Mouse (Mus musculus) lung, postnatal 0 days (tissue): ENCODE data around the gene Ctf1.

Experiments
- CTCF ChIP-seq: IDR thresholded peaks from 2 replicates; pipeline ENCODE4 v1.5.1; 2016; ENCODE audit warnings: antibody characterized with exemption, mild to moderate bottlenecking
- EP300 ChIP-seq: IDR thresholded peaks from 2 replicates; pipeline ENCODE4 v1.6.1; 2016; ENCODE audit warnings: antibody characterized with exemption, mild to moderate bottlenecking, control low read depth

DNA sequence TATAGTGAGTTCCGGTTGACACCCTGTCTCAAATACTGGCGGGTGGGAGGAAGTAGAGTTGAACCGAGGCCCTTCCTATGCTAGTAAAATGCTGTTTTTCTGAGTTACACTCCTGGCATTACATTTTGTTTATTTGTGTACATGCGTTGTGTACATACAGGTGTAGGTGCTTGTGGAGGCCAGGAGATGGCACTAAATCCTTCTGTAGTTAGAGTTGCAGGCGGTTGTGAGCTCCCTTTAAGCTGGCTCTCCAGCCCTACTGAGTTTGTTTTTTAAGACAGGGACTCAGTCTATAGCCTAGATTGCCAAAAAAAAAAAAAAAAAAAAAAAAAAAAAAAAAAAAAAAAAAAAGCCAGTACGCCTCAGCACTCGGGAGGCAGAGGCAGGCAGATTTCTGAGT is 15.4 kb downstream of the Ctf1 start:
- TF ChIP-seq CTCF (peak; percentile 14; the same call in 1 of the 2 replicates), EP300 (no peak)
